Comparison of ENCODE assay signal across 9 mouse cellular contexts in genomic region chr11:75158432-75158831, GRCm38 (mm10). TPM values are rescaled to one million over a fixed set of nuclear protein-coding genes. Genes with fewer than 3 reads are reported as not detected.
DNase-seq lines count a peak whose midpoint lies in the region; ATAC-seq and TF ChIP-seq lines count a peak whose summit lies in the region.
"Had no signal": no experiment of that assay in that cellular context is flagged by ENCODE, and none has a peak within 500 bp of the region (broad histone marks: within the 10 kb centered on the region; RNA-seq: fewer than 3 reads in every experiment).

No protein-coding gene starts in this region.

- peak; percentile 52 for ATAC-seq in common myeloid progenitor, adult 5-6 weeks (replicated peaks; ENCODE audit: low read depth, poor library complexity, severe bottlenecking)

- DNase-seq in kidney, adult 2 months, result no peak
- no peak for DNase-seq in kidney, postnatal 36 days
- peak; percentile 73 for DNase-seq in 416B (ENCODE audit: low read depth)
- peak; percentile 49 to 65 for DNase-seq in kidney, postnatal 4 days
- DNase-seq in right cerebral cortex, postnatal 36 days (ENCODE audit: low spot score in 2 of 2), result no peak
- DNase-seq in retina, postnatal 1 day, result no peak
- DNase-seq: cerebellum, adult 9-11 months; layer of hippocampus, adult 9-11 months had no signal

- no peak overlapping the region for H3K4me3 ChIP-seq in kidney, adult 2 months (ENCODE audit: insufficient read depth, low read depth, low read length)

- WGBS in kidney, adult 2 months, result 84% methylated on average over 14 of the region's 14 CpGs

- TF ChIP-seq CTCF in kidney, adult 2 months (conservative IDR thresholded peaks at IDR 0.05; ENCODE audit: insufficient read depth, insufficient read length, low read depth, low read length), result no peak

- H3K4me1 ChIP-seq in kidney, adult 2 months (ENCODE audit: control insufficient read depth, insufficient read depth, low read length), result peaks cover 11% of the 10 kb centered on the region; the same call in 1 of the 2 replicates

- H3K27ac ChIP-seq in kidney, adult 2 months (ENCODE audit: insufficient read depth, low read depth, low read length), result peak overlapping the region; percentile 24; the same call in 1 of the 2 replicates

- no peak for TF ChIP-seq POLR2A in kidney, adult 2 months (IDR thresholded peaks at IDR 0.05; ENCODE audit: low read depth, low read length)

- no peaks in the 10 kb centered on the region for H3K27me3 ChIP-seq in kidney, adult 2 months (replicated peaks; ENCODE audit: control insufficient read depth, insufficient read depth, low read length)

- no peaks in the 10 kb centered on the region; the same call in 1 of the 2 replicates for H3K36me3 ChIP-seq in kidney, adult 2 months (ENCODE audit: control insufficient read depth, insufficient read depth, low read length)

RNA-seq across cellular contexts. Expression of gene Hic1, which starts 10.9 kb away (rescaled TPM):
- polyA plus RNA-seq in kidney, adult 2 months (2012; rRNA removed), result 8.6 and 12.6 TPM in 2 replicates
- total RNA-seq in common myeloid progenitor, adult 5-6 weeks (2017), result 1.1 TPM in 1 of 2 replicates, not detected in the other

RNA-seq across cellular contexts. Expression of gene Ovca2, which starts 20.2 kb away (rescaled TPM):
- 18.6 and 33.7 TPM in 2 replicates for polyA plus RNA-seq in kidney, adult 2 months (2012; rRNA removed)
- 18.5 and 20.9 TPM in 2 replicates for total RNA-seq in common myeloid progenitor, adult 5-6 weeks (2017)

RNA-seq across cellular contexts. Expression of gene Dph1, which starts 32.6 kb away (rescaled TPM):
- polyA plus RNA-seq in kidney, adult 2 months (2012; rRNA removed), result 40.2 and 46.7 TPM in 2 replicates
- total RNA-seq in common myeloid progenitor, adult 5-6 weeks (2017), result 7.1 and 10.5 TPM in 2 replicates

RNA-seq across cellular contexts. Expression of gene Rtn4rl1, which starts 35.2 kb away (rescaled TPM):
- 11.3 and 12.7 TPM in 2 replicates for polyA plus RNA-seq in kidney, adult 2 months (2012; rRNA removed)
- 0.24 and 1.6 TPM in 2 replicates for total RNA-seq in common myeloid progenitor, adult 5-6 weeks (2017)

Comparison
In these comparisons a context has a peak if more than half of its experiments do, and no peak if none do; other contexts are left out.
1. DNase-seq: peak in 416B (single experiment) and kidney, postnatal 4 days (2 of 2); none in kidney, adult 2 months (single experiment), kidney, postnatal 36 days (0 of 2), right cerebral cortex, postnatal 36 days (0 of 2) and retina, postnatal 1 day (single experiment).